Mouse (Mus musculus): ENCODE data around the gene Mast4.

- no peak for TF ChIP-seq CTCF (IDR thresholded peaks at IDR 0.05; ENCODE audit: low read depth)
- no peak for TF ChIP-seq EP300 (IDR thresholded peaks at IDR 0.05; ENCODE audit: low read depth)
Observed at GRCm38 (mm10) chr13:103107362-103107761, 226.9 kb downstream of the Mast4 start.

Measured in liver, embryonic 14.5 days (tissue).